Mouse (Mus musculus): Measurements from ENCODE around the gene Wasf1.

Wasf1 gene

DNA sequence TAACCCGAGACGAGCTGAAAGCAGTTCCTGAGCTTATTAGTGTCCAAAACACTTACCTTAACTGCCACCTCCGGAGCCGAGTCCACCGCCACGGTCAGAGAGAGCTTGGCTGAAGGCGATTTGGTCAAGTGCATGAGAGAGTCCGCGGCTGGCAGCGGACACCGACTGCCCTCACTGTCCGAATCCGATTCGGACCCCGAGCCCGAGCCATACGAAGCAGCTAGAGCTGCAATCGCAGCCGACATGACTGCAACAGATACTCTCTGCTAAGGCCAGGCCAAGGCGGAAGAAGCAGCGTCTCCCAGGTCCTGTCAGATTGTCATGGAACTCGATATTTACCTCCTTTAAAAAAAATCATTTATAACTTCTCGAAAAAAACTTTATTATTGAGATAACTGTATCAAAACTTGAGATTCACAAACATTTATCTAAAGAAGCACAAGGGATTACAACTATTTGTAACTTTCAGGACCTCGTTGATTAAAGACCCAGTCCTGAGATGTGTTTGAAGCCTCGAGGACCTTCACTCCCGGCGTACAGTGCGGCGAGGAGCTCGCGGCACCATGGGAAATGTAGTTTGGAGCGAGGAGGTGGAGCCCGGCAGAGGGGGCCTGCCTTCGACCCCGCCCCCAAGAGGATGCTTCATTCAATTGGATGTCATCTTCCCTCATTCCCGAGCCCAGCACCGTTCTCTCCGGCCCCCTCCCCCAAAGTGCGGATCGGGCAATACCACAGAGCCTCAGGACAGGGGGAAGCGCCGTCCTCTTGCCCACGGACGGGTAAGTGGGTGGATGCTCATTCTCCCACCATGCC is at the start of gene Wasf1, which contains the start of gene Cdc40:
TSS of gene Wasf1 (plus strand) at position 645 of the 813 bp plus-strand sequence.
TSS of gene Cdc40 (minus strand) at position 481 of the 813 bp plus-strand sequence.
- peak; percentile 97 for DNase-seq (ENCODE audit: low read depth)

DNA sequence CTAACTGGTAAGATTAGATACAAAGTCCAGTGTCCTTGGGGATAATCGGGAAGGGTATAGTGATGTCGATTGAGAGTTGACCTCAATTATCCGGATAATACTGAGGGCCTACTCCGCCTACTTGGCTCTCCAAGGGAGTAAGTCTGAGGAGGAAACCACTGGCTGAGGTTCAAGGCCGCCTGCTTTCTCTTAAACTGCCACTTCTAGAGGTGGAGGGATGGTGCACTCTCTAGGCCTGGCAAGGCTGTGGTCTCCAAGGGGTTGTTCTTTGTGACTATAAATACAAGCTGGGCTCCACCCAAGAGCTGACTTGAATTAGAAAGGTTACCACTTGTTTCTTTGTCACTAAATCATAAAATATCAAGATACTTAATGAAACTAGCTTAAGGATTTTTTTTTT is 43.2 kb upstream of the Wasf1 start:
- no peak for DNase-seq (ENCODE audit: low read depth)

- no peak for DNase-seq (ENCODE audit: low read depth)
Observed at GRCm38 (mm10) chr10:40843841-40844240, 39.4 kb upstream of the Wasf1 start.

DNA sequence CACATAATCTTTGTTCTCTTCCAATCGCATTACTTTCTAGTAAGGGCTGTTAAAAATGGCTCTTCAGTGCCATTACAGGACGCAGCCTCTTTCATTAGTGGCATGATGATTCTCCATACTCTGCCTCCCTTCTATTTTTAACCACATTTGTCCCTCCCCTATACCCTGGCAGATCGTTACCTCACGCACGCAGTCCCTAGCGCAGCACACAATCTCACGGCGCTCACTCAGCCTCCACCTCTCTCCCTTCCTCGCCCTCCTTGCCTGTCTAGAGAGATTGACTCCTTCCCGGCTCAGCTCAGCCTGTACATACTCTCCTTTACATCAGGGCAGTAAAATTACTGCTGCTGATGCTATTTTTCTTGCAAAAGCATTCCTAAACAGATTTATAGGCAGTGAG is 38.7 kb upstream of the Wasf1 start:
- DNase-seq (ENCODE audit: low read depth): no peak

DNA sequence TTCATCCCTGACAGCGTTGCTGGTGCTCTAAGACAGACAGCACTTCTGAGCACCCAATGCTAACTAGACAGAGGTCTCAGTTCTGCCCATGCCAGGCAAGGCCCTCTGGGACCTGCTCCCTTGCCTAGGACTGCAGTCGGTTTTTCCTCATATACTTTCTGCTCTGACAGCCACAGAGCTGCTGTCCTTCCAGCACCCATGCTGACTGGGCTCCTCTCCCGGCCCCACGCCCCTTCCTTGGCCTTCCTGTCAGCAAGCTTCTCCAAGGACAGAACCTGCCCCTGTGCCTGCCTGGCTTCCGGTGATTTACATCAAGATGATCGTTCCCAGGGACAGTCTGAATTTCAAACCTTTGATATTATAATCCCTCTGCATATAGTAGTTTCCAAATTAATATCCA is 37.6 kb upstream of the Wasf1 start:
- no peak for DNase-seq (ENCODE audit: low read depth)

GRCm38 (mm10) chr10:40847176-40847874 is 36.0 kb upstream of the Wasf1 start:
- no peak for DNase-seq (ENCODE audit: low read depth)

DNA sequence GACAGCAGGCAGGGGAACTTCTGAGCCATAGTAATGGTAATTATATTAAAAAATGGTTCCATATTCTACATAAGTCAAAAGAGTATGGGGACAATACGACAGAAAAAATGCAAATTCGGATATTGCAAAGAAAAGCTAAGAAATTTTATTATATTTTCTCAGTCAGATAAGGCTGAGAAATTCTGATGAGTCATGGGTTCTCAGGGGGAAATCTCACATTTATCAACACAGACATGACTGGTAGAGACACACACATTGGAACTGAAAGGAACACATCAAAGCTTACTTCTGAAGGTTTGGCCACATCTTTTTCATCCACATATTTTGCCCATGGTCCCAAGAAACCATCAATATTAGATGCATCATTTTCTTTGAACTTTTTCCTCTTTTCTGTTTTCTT is 32.6 kb upstream of the Wasf1 start:
- no peak for DNase-seq (ENCODE audit: low read depth)

GRCm38 (mm10) chr10:40851138-40851537 is 32.1 kb upstream of the Wasf1 start:
- DNase-seq (ENCODE audit: low read depth): no peak

DNA sequence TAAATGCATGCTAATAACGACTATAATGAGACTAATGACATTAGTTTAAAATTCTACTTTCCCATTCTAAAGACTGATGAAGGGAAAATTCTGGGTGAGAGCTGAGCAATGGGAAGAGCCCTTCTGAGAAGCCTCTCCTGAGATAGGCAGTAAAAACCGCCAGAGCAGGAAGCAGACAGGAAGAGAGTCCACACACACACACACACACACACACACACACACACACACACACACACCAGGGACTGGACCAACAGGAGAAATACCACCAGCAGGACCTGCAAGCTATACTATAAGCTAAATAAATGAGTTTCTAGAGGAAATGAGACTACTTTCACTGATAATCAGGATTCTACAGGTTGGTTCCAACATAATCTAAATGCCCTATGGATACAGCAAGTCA is 27.7 kb upstream of the Wasf1 start:
- DNase-seq (ENCODE audit: low read depth): no peak

DNA sequence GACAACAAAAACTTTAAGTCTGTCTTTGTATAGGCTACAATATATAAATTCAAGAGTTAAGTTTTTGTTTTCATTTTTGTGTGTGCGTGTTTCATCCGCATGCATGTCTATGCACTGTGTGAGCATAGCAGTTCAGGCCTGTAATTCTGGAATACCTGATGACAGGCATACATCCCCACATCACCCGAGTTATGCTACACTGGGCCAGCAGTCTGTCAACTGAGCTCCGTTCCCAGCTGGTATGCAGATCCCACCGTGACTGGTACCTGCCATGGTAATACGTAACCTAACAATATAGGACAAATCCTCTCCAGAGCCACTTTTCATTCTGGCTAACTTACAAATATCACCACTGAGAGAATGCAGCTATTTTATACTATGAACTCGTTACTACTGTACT is 26.6 kb upstream of the Wasf1 start:
- no peak for DNase-seq (ENCODE audit: low read depth)

- no peak for DNase-seq (ENCODE audit: low read depth)
Observed at GRCm38 (mm10) chr10:40857599-40857998, 25.7 kb upstream of the Wasf1 start.

DNA sequence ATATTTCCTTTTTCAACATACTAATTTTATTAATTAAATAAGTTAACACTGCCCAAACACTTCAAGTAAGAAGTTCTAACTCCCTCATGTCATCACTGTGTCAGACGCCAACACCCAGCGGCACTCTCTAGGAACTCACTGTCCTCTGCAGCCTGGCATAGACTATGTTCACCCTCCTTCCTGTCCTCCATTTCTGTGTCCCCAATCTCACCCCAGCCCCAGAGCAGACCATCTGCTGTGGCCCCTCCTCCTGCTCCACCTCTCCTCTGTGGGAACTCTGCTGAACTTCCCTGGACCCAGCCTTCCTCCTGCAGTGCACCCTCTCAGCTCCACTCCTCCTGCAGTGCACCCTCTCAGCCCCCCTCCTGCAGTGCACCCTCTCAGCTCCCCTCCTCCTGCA is 15.2 kb upstream of the Wasf1 start:
- no peak for DNase-seq (ENCODE audit: low read depth)

DNA sequence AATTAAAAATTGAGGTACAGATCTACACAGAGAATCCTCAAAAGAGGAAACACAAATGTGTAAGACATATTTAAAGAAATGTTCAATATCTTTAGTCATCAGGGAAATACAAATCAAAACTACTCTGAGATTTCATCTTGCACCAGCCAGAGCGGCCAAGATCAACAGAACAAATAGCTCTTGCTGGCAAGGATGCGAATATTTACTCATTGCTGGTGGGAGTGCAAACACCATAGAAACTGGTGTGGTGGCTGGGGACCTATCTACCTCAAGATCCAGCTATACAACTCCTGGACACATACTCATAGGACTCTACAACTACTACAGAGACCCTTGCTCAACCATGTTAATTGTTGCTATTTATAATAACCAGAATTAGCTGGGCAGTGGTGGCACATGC is 12.0 kb upstream of the Wasf1 start:
- DNase-seq (ENCODE audit: low read depth): no peak

GRCm38 (mm10) chr10:40872052-40872451 is 11.2 kb upstream of the Wasf1 start:
- no peak for DNase-seq (ENCODE audit: low read depth)

GRCm38 (mm10) chr10:40878246-40878645 is 5.0 kb upstream of the Wasf1 start:
- DNase-seq (ENCODE audit: low read depth): no peak

GRCm38 (mm10) chr10:40879969-40880368 is 3.3 kb upstream of the Wasf1 start:
- no peak for DNase-seq (ENCODE audit: low read depth)

DNA sequence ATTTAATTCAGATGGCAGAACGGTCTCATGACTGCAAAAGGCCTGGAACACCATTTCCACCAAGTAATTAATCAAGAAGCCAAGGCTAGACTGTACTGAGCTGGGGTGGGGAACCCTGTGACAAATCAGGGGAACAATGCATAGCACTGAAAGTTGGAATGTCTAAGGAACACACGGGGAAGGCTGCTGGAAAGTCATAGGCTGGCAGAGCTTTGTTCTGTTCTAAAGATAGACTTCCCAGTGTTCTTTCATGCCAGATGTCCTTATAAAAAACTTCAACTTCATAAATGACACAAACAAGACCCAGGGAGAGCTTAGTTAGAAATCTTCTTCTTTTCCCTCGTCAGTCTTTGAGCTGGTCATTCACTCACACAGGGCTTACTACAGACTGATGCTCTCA is 2.0 kb upstream of the Wasf1 start:
- no peak for DNase-seq (ENCODE audit: low read depth)

- DNase-seq (ENCODE audit: low read depth): peak; percentile 23
Observed at GRCm38 (mm10) chr10:40882333-40882732, 942 bp upstream of the Wasf1 start.

- no peak for DNase-seq (ENCODE audit: low read depth)
Observed at GRCm38 (mm10) chr10:40883644-40884278, 486 bp downstream of the Wasf1 start.

DNA sequence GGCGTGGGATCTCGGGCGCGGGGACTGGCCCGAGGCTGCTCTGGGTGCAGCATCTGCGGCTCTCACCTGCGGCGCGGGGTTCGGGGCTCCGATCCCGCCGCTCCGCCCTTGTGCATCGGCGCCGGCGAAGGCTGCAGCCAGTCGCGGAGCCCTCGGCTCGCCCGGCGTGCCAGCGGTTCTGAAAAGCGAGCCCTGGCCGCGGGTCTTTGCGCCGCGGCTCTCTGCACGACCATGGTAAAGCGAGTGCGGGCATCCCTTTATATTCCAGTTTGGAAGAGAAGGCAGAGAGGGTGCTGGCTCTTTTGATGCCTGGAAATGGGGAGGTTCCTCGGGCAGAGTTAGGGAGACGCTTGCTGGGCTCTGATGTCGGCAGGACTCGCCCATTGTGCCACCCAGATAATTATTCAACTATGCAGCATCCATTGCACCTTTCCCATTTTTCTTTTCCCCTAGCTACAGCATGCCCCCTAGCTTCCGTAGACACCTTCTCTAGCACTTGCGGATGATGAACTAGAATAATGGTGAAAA is 1.1 kb downstream of the Wasf1 start:
- DNase-seq (ENCODE audit: low read depth): peak; percentile 43

DNA sequence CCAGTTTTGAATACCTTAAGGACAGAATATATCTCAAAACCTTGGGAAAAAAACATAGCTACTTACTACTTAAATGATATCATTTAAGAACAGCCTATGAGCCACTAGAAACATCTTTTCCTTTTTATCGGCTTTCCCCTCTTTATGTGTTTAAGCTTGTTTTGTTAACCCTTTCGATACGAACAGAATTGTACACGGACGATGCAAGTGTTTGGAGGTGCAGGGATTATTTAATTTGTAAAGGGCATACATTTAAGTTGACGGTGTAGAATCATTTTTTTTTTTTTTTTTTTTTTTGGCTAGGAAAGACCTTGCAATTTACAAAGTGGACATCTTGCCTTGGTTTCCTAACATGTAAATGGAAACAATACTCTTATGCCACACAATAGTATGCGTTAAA is 2.2 kb downstream of the Wasf1 start:
- DNase-seq (ENCODE audit: low read depth): peak; percentile 29

- no peak for DNase-seq (ENCODE audit: low read depth)
Observed at GRCm38 (mm10) chr10:40887316-40887715, 4.0 kb downstream of the Wasf1 start.

DNA sequence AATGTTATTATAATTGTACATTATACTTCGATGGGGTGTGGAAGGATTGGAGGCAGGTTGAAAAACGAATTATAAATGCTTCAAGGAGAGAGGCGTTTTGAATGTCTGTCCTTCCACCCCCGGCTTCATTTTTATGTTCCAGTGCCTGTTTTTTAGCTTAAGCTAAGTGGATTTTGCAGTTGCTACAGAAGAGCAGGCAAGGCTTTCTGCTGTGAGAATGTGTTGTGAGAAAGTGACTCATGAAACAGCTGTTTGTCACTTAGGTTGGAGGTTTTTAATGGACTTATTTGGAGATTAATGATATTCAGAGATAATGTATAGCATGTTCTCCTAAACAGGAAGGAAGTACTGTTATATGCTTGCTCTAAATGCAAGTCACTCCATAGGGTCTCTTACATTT is 5.9 kb downstream of the Wasf1 start:
- DNase-seq (ENCODE audit: low read depth): no peak
